Mouse (Mus musculus) heart, postnatal 36 days (tissue): ENCODE data around the gene Dock3. TPM values are rescaled to one million over a fixed set of nuclear protein-coding genes. Genes with fewer than 3 reads are reported as not detected.

Source experiments
- DNase-seq, 2 experiments: peaks; one replicate each; pipeline ENCODE4 v3.0.0; 2021 to 2022
- intact Hi-C: fragments of 180-260 bp; cut with DNase I; formaldehyde crosslinking; loops from one replicate; pipeline ENCODE4 v1.15.1; 2025
- total RNA-seq, 2 experiments: library from RNA; stranded (reverse); gene quantifications; 2 replicates each; pipeline ENCODE4 v1.2.3; 2021

The Dock3 gene
- total RNA-seq: 1 to 10 TPM; 3.9 to 5.3 TPM

- peak; percentile 65 to 68 for DNase-seq
- intact Hi-C loops: loop anchor here (5.0 kb wide), 2 partner anchors 56 to 329 kb away; partner anchors contain the start of gene Mapkapk3
Observed at GRCm38 (mm10) chr9:107231539-107232139, at the start of gene Dock3. Gene Dock3 (minus strand): TSS chr9:107231909.

DNA sequence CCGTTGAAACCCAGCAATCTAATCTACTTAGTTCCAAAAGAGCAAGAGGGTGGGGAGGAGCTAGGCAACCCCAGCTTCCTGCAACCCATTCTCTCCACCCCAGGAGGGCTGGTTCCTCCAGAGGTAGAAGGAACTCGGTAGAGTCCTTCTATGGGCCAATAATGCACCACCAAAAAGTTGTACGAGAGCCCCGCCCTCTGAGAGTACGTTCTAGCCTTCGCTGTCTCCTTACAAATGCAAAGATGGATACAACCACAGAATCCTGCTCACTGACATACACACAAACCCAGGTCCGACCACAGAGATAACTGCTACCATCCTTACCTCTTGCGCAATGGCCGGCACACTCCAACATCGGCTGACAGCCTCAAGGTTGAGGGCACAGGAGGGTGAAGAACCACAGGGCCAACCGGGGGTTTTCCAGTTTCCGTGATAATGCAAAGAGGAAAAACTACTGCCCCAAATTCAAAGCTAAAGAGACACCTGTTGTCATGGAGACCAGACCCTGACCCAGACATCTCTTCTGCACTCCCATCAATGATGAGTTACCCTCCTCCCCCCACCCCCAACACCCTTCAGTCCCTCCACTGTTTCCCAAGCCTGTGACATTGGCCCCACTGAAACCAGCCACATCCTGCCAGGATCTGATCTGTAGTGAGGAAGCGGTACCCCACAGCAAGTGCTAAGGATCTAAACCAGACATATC lies 48.8 kb upstream of the Dock3 start:
- no peak for DNase-seq
- intact Hi-C loops: no loop called here

DNA sequence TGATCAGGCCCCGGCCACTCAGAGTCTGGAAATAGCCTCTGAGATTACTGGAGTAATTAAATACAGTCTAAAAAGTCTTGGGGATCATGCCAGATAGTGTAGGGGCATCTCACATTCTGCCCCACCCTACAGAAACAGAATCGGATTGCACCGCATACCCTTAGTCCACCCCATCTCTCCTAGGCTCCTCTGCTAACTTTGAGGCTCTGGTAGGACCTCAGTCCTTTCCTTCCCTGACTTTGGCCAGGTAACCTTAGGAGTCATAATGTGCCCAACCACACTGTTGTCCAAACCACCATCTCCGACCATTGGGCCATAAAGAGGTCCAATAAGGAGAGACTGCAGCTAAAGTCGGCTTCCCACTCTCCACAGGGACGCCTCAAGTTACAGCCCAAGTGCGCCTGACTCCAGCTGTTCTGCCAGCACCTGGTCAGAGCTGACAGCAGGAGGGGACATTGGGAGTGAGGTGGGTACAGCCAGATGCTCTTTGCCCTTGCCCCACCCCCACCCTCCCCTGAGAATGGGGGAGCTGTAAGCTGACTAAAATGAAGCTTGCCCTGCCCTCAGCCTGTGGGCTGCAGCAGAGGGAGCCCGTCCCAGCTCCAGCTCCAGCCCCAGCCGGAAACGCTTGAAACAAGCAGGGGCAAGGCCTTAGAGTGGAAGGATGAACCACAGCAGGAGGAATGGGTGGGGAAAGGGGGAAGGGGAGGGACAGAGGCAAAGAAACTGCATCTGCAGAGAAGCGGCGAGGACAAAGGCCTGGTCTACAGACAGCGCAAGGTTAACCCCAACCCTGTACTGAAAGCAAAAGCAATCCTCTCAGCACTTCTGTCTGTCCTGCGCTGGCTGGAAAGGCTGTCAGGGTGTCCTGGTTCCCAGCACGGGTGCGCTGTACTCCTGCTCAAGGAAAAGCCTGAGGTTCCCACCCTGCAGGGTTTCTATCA lies 47.9 kb upstream of the Dock3 start:
- intact Hi-C loops: loop anchor here (5.0 kb wide), 1 partner anchor 112 kb away; no protein-coding TSS in a partner anchor
- peak in 1 of 2 experiments; percentile 17 for DNase-seq

- peak; percentile 38 to 56 for DNase-seq
- intact Hi-C loops: loop anchor here (5.0 kb wide), 1 partner anchor 111 kb away; no protein-coding TSS in a partner anchor
Observed at GRCm38 (mm10) chr9:107278527-107279377, 47.0 kb upstream of the Dock3 start.

DNA sequence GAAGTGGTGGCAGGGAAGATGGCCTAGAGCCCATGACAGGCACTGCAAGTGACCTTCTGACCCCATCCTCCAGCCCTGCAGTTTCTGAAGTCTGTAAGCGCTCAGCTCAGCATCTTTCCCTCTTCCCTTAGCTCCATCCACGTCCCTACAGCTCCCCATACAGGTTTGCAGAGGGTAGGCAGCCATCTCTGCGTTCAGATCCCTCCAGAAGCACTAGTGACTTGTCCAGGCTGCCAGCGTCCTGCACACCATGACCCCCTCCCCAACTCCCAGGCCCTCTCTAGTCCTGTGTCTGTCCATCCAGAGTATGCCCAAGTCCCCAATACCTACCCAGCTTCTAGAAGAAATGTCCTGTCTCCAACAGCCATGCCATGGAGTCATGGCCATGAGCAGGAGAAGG lies 46.4 kb upstream of the Dock3 start:
- intact Hi-C loops: loop anchor here (5.0 kb wide), 1 partner anchor 111 kb away; no protein-coding TSS in a partner anchor
- no peak for DNase-seq

DNA sequence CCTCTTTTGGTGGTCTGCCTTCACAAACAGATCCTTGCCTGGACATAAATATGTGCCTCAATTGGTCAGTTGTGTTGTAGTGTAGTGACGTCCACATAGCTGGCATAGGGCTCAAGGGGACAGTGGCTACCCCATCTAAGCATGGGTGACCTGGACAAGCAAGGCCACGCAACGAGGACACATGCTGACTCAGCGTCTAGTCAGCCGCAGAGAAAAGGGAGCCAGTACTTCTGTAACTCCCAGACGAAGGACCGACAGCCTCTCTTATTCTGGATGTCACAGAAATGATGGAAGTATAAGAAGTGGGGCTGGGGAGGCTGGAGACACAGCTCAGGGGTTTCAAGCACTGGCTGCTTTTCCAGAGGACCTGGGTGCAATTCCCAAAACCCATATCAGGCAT lies 45.9 kb upstream of the Dock3 start:
- intact Hi-C loops: loop anchor here (5.0 kb wide), 1 partner anchor 110 kb away; no protein-coding TSS in a partner anchor
- DNase-seq: no peak

GRCm38 (mm10) chr9:107275710-107276109 lies 44.0 kb upstream of the Dock3 start:
- intact Hi-C loops: loop anchor here (5.0 kb wide), 1 partner anchor 108 kb away; no protein-coding TSS in a partner anchor
- no peak for DNase-seq

GRCm38 (mm10) chr9:107274751-107275150 lies 43.0 kb upstream of the Dock3 start:
- DNase-seq: no peak
- intact Hi-C loops: loop anchor here (5.0 kb wide), 1 partner anchor 107 kb away; no protein-coding TSS in a partner anchor

DNA sequence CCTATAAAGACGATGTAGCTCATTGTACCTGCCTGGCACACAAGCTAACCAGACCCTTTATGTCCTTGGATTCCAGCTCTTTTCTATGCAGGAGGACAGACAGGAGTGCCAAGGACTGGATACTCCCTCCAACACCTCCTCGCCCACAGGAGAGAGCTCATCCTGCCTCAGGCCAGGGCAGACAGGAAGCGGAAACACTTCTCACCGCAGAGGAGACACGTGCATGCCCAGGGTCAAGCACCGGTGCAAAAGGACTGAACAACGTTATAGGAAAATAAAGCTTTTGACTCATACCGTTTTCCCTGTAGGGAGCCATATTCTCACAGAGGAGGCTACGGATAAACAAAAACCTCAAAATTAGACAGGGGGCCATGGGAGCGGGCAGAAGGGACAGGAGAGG lies 41.5 kb upstream of the Dock3 start:
- intact Hi-C loops: no loop called here
- no peak for DNase-seq

- no peak for DNase-seq
- intact Hi-C loops: no loop called here
Observed at GRCm38 (mm10) chr9:107272284-107272683, 40.6 kb upstream of the Dock3 start.

DNA sequence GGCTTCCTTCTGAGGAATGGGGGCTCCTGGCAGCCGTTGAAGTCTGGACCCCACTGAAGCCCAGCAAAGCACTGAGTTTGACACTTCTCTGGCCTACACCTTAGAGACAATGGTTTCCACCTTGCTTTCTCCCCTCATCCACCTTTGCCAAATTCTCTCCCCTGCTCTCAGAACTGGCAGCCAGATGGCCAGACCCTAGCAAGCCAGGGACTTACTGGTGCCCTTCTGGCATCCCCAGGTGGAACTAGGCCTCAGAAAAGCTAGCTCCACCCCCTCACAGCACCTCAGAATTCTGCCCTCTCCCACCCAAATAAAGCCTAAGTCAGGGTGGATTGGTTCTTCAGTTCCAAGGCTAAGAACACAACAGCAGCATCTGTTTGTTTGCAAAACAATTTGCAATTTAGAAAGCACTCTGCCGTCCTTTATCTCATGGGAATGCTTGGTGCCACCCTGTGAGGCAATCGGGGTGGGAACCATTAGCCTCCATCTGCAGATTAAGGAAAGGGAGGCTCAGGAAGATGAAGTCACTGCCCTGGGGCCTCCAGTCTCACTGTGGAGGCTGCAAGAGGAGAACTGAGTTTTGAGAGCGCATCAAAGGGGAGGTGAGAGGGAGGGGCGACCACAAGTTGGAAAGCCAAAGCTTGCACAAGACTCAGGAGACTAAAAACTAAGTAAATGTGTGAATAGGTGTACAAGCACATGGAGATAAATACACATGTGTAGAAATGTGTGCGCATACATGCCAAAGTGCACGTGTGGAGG lies 39.6 kb upstream of the Dock3 start:
- no peak for DNase-seq
- intact Hi-C loops: no loop called here

DNA sequence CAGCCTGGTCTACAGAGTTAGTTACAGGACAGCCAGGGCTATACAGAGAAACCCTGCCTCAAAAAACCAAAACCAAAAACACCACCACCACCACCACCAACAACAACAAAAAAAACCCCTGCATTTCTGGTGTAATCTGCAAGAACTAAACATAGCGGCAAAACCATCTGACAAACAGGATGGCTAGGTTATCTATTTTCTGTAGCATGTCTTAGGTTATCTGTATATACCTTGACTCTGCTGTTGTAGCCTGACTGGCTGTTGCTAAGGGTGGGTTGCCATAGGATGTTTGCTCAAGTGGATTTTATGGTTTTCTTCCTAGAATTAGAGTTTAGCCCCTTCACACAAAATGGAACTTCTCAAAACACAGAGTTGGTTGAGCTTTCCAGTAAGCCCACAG lies 38.1 kb upstream of the Dock3 start:
- intact Hi-C loops: no loop called here

GRCm38 (mm10) chr9:107267721-107268402 lies 36.2 kb upstream of the Dock3 start:
- no peak for DNase-seq
- intact Hi-C loops: no loop called here

More for the DNA sequence above, 38.1 kb upstream of the Dock3 start:
- DNase-seq: no peak

- DNase-seq: no peak
- intact Hi-C loops: no loop called here
Observed at GRCm38 (mm10) chr9:107267028-107267427, 35.3 kb upstream of the Dock3 start.

- intact Hi-C loops: no loop called here
Observed at GRCm38 (mm10) chr9:107264731-107265130, 33.0 kb upstream of the Dock3 start.

DNA sequence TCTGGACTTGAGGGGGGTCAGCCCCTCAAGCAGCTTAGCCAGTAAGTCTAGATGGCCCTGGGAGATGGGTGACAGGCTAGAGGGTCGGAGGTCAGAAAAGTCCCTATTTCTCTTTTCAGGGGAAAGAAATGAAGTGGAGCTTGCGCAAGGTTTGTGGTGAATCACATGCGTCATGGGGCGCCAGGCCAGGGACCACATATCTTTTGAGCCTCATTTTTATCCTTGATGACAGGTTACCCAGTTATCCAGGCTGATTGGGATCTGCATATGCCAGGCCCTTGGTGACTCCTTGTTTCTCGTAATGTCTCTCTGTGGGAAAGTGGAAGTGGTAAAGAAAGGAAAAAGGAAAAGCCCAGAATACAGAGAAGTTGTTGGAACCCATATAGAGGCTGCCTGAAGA lies 32.2 kb upstream of the Dock3 start:
- intact Hi-C loops: no loop called here
- peak in 1 of 2 experiments; percentile 40 for DNase-seq

More at GRCm38 (mm10) chr9:107264731-107265130, 33.0 kb upstream of the Dock3 start:
- no peak for DNase-seq

DNA sequence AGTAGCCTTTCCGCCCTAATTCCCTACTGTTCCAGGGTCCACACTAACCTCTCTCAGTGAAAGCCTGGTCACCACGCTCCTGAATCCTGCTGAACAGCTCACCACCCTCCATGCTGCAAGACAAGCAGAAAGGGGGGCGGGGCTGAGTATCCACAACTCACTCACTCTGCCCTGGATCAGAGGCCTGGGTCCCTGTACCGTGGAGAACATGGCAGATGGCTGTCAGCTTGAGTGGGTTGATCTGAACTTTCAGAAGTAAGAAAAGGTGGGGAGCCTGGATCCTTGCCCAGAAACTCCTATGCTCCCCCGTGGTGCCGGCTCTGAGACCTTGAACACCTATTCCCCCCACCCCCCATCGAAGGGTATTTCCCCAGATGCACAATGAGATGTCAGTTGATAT lies 30.7 kb upstream of the Dock3 start:
- intact Hi-C loops: no loop called here
- no peak for DNase-seq

GRCm38 (mm10) chr9:107261792-107262191 lies 30.1 kb upstream of the Dock3 start:
- no peak for DNase-seq
- intact Hi-C loops: no loop called here
